Mouse (Mus musculus): ENCODE results near the gene Icam5. TPM values are rescaled to one million over a fixed set of nuclear protein-coding genes. Genes with fewer than 3 reads are reported as not detected.

The Icam5 gene
- total RNA-seq, 4 experiments from 2014 or later, result 194 to 206 (median 202) TPM

DNA sequence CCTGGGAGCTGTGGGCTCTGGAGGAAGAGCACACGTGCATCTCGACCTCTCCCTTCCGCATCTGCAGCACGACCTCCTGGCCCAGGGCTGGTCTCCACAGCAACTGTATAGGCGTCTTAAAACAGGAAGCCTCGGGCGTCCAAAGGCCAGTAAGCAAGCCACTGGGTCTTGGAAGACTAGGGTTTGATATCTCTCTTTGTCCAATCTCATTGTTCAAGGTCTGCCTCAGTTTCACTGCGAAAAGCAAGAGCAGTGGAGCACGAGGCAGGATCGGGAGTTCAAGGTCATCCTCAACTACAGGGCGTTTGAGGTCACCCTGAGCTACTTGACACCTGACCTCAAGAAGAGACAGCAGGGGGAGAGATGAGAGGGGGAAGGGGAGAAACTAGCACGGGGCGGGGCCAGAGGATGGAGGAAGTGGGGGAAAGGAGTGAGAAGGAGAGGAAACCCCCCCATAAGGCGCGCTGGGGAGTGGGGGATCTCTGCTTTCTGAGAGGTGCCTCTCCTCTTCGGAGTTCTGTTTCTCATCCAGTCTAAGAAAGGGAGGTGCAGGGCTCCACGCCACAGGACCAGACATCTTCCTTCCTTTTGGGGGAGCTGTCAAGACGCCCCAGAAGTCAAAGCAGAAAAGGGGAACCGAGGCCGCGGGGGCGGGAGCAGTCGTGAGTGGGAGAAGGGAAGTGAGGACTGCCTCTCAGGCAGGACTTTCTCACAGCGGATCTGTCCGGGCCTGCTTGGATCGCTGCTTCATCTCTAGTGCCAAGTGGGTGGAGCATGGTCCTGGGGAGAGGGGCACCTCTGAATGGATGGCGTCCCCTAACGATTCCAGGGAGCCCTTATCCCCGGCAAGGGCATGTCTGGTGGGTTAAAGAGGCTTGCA is 16.9 kb upstream of the Icam5 start:
- DNase-seq (ENCODE audit: low spot score in 2 of 2), result no peak

DNA sequence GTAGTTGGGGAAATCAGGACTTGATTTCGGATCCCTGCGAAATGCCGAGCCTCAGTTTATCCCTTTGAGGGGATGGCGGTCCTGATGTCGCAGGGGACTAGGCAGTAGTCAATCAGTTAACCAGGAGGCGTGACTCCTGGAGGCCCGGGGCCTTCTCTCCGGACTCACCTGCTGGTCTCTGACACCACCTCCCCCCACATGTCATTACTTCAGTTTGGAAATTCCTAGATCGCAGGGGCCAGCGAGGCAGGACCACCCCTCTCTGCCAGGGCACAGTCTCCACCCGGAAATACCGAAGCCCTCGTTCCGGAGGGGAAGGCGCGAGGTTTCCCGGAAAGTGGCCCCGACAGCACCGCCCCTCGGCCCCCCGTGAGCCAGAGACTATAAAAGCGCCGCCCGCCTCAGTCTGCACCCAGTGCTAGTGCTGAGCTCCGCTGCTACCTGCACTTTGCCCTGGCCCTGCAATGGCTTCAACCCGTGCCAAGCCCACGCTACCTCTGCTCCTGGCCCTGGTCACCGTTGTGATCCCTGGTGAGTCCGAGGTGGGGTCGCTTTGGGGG is 16.2 kb upstream of the Icam5 start, which contains the start of gene Icam1:
Gene Icam1 (plus strand): TSS at position 415 of the 560 bp plus-strand sequence.
- DNase-seq (ENCODE audit: low spot score in 2 of 2), result no peak

DNA sequence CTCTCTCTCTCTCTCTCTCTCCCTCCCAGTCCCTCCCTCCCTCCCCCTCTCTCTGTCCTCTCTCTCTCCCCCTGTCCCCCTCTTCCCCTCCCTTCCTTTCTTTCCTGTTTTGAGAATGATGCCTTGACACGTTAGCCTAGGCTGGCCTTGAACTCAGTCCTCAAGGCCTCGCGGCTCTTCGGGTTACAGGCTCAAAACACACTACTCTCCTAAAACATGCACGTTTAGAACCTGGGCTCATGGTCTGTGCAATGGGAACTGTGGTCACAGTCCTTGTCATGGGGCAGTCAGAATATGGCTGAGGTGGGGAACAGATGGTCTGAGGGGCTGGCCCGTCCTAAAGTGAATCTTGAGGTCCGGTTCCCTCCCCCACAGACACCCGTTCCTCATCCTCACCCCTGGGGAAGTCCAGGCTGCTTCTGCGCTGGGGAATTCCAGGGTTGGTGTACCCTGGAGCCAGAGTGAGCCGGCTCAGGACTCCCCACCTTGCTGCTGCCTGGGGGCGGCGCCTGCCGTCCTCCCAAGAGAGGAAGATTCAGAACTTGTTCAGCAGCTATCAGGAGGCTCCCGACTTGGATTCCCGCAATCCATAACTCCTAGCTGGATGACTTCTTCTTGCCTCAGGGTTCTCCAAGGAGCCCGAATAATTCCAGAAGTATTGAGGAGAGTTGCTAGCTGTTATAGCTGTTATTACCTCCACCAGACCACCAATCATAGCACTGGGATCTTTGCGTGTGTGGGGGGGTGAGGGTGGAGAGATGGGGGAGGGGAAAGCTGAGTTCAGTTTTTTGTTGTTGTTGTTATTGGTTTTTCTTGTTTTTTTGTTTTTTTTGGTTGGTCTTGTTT is 15.3 kb upstream of the Icam5 start:
- DNase-seq (ENCODE audit: low spot score in 2 of 2), result no peak

DNA sequence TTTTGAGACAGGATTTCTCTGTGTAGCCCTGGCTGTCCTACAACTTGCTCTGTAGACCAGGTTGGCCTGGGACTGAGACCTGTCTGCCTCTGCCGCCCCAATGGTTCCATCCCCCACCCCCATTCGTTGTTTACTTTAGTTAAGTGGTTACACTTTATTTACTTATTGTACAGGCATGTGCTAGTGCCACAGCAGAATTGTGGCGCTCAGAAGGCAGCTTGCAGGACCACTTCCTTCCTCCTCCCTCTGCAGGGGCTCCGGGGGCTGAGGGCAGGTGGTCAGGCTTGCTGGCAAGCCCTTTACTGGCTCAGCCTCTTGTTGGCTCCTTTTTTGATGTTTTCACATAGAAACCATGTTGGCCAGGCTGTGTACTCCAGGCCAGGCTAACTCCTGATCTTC is 14.7 kb upstream of the Icam5 start:
- DNase-seq (ENCODE audit: low spot score in 2 of 2), result no peak

DNA sequence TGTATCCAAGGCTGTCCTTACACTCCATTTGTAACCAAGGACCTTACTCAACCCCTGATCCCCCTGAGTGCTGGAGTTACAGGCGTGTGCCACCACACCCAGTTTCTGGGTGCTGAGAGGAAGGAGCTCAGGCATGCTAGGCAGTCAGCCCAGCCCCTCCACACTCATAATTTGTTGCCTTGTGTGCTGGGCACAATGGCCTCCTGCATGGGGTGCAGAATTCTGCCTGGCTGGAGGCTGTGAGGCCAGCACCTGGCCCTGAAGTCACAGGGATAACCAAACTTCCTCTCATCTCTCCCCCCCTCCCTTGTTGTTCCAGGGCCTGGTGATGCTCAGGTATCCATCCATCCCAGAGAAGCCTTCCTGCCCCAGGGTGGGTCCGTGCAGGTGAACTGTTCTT is 13.3 kb upstream of the Icam5 start:
- no peak for DNase-seq (ENCODE audit: low spot score in 2 of 2)

DNA sequence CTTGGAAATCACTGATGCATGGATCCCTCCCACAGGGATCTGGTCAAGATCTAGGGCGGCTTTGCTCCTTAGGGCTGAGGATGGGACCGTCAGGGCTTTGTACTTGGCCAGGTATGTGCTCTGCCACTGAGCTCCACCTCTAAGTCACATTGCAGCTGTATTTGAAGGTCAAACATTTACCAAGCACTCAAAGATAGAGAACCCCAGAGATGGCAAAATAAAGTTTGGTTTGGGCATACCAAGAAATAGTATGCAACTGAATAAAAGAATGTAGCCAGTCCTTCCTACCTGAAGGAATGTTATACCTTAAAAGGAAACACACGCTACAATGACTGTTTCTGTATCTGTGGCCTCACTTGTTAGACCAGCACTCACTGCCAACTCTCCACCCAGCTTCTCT is 10.5 kb upstream of the Icam5 start:
- DNase-seq (ENCODE audit: low spot score in 2 of 2), result no peak

DNA sequence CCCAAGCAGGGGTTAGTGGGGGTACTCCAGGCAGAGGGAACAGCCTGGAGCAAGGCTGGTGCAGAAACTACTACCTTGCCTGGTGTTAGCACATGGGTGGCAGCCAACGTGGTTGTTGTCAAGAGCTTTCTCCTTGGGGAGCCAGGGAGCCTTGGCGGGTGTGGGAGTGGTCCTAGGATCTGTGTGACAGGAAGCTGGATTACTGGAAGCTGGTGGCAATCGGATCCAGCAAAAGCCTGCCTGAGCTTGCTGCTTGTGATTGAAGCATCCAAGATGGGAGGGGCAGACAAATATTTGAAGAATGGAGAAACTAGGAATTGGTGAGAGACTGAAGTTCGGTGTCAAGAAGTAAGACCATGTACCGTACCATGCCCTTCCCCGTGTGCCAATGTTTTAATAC is 9.6 kb upstream of the Icam5 start:
- DNase-seq (ENCODE audit: low spot score in 2 of 2), result no peak

DNA sequence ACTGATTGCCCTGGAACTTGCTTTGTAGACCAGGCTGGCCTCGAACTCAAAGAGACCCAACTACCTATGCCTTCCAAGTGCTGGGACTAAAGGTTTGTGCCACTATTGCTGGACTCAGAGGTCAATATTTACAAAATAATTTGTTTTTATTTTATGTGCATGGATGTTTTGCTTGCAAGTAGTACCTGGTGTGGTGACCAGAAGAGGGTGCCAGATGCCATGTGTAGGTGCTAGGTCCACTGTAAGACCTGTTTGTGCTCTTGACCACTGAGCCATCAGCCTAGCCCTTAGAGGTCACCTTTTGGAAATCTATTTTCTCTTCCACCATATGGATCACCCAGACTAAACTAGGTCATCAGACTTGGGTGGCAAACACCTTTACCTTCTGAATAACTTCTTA is 9.1 kb upstream of the Icam5 start:
- DNase-seq (ENCODE audit: low spot score in 2 of 2), result no peak

DNA sequence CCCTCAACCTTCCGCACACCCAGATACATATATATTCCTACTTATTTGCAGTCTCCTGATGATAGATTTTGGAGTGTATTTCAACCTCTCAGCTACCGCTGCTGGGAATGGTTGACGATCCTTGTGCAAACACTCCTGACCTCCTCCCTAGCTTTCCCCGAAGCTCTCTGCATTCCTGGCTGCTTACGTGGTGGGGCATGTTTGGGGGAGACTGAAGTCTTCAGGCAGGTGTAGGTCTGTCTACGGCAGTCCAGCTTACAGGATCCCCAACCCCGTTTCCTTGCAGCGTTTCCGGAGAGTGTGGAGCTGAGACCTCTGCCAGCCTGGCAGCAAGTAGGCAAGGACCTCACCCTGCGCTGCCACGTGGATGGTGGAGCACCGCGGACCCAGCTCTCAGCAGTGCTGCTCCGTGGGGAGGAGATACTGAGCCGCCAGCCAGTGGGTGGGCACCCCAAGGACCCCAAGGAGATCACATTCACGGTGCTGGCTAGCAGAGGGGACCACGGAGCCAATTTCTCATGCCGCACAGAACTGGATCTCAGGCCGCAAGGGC is 6.5 kb upstream of the Icam5 start:
- DNase-seq (ENCODE audit: low spot score in 2 of 2), result no peak

DNA sequence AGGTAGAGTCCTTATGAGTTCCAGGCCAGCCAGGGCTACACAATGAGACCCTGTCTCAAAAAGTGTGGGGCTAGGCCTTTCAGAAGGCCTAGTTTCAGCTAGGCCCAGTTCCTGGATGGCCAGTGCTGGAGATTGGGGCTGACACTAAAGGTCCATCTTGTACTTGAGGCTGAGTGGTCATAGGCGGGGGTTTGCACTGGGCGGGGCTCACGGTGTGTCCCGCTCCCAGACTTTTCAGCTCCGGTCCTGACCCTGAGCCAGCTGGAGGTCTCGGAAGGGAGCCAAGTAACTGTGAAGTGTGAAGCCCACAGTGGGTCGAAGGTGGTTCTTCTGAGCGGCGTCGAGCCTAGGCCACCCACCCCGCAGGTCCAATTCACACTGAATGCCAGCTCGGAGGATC is 5.0 kb upstream of the Icam5 start:
- no peak for DNase-seq (ENCODE audit: low spot score in 2 of 2)

DNA sequence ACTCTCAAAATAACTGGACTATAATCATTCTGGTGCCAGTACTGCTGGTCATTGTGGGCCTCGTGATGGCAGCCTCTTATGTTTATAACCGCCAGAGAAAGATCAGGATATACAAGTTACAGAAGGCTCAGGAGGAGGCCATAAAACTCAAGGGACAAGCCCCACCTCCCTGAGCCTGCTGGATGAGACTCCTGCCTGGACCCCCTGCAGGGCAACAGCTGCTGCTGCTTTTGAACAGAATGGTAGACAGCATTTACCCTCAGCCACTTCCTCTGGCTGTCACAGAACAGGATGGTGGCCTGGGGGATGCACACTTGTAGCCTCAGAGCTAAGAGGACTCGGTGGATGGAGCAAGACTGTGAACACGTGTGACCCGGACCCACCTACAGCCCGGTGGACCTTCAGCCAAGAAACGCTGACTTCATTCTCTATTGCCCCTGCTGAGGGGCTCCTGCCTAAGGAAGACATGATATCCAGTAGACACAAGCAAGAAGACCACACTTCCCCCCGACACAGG is 4.0 kb upstream of the Icam5 start:
- DNase-seq (ENCODE audit: low spot score in 2 of 2), result no peak

DNA sequence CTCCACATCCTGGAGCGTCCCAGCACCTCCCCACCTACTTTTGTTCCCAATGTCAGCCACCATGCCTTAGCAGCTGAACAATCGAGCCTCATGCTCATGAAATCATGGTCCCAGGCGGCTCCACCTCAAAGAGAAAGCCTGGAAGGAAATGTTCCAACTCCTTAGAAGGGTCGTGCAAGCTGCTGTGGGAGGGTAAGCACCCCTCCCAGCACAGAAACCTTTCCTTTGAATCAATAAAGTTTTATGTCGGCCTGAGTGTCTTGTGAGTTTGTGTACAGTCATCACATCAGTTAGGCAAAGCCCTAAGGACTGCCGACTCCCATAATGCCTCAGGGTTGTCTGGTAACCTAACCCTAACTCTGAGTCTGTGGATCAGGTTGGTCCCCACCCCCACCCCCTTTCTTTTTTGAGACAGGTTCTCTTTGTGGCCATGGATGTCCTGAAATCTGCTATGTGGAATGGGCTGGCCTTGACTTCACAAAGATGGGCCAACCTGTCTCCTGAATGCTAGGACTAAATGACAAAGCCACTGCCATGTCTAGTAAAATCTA is 3.2 kb upstream of the Icam5 start:
- DNase-seq (ENCODE audit: low spot score in 2 of 2), result no peak

DNA sequence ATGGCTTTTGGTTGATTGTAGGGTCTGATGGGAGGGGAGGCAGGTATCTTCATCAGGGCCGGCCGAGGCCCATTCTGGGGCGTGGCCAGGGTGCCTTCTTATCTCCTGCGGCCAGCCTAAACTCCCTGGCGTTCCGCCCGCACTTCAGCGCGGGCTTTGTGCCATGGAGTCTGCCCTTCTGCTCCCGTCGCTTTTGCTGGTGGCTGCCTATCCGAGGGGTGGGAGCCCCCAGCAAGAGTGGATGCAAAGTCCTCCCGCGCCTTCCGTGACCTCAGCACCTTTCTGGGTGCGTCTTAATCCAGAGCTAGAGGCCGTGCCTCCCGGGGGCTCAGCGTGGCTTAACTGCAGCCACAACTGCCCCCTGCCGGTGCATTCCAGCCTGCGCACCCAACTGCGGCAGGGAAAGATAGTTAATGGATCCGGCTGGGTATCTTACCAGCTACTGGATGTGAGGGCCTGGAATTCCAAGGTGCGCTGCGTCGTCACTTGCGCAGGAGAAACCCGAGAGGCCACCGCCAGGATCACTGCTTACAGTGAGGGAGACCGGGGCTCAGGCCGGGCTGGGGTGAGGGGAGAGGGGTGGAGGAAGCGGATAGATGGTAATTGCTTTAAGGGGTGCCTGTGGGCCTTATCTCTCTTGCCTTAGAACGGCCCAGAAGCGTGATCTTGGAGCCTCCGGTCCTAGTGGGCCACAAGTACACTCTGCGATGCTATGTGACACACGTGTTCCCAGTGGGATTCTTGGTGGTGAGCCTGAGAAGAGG is 2.4 kb upstream of the Icam5 start, which contains the start of gene Icam4:
Gene Icam4 (plus strand): TSS at position 83 of the 764 bp plus-strand sequence.
- peak; percentile 56 to 67 for DNase-seq (ENCODE audit: low spot score in 2 of 2)

DNA sequence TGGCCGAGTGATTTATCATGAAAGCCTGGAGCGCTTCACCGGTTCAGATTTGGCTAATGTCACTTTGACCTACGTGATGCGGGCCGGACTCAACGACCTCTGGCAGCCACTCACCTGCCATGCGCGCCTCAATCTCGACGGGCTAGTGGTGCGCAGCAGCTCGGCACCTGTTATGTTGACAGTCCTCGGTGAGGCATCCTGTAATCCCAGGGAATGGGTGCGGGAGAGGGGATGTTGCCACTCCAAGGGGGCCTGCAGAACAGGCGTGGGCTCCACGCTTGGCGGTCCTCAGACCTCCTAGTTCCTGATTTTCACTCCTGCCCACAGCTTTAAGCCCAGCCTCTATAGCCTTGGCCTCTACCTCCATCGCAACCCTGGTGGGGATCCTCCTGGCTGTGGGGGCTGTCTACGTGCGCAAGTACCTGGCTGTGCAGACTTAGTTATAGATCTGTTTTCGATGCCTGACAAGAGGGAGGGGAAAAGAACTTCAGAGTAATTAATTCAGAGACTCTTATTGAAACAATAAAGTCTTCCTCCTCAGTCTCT is 1.7 kb upstream of the Icam5 start:
- DNase-seq (ENCODE audit: low spot score in 2 of 2), result no peak

DNA sequence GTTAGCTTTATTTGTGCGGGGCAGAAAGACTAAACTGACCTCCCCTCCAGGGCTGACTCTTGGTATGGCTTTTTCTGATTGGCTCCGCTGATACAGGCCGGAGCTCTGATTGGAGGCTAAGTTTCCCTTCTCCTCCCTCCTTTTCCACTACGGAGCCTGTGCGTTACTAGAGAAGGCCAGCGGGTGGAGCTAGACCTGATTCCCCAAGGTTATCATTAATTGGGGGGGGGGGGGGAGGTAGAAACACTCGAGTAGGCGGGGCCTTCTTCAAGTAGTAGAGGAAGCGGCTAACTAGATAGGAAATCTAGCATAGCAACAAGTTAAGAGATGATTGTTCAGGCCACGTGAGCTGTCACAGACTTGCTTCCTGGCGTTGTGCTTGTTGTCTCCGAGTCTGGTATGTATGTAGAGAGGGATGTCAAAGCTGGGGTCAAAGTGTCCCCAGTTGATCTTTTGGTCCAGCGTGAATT is 1.1 kb upstream of the Icam5 start:
- peak; percentile 64 to 76 for DNase-seq (ENCODE audit: low spot score in 2 of 2)

DNA sequence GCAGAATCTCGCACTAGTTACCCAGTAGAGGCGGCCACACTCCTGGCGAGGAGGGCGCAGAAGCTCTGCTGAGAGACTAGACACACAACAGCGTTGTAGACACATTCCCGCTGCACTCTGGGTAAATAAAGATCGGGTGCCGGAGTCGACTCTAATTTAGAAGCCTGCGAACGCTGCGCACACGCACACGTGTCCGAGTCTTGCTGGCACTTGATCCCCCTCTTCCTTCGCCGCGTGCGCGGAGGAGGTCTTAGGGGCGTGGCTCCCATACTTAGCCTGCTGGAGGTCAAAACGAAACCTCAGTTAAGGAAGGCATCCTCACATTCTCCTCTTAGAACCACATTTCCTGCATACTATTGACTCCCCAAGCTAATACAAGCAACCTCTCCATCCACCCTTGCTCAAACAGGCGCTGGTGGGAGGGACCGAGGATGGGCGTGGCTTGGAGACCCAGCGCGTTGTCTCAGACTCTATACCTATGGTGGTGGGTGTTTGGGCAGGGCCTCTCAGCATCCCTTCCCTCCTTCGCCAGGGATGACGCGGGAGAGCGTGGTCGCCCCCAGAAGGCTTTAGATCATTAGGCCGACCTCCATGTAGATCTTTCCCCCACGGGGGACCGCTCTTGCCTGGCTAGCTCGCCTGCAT is 500 bp upstream of the Icam5 start:
- DNase-seq (ENCODE audit: low spot score in 2 of 2), result peak; percentile 76 to 87

DNA sequence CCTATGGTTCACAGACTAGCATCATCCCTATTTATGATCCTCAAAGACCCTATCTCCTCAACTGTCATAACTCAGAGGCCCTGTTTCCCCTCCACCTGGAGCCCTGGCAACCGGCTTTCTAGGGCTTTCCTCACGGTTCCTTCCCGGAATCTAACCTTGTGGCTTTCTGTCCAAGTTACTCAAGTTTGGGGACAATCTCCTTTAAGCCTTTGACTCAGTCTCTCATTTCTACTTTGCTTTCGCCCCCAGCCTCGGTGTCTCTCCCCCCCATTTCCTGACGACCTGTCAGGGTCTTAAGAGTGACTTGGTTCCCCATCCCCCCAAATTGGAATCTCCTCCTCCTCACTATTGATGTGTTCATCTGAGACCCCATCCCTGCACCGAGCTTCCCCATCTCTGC is 618 bp downstream of the Icam5 start:
- DNase-seq (ENCODE audit: low spot score in 2 of 2), result no peak

DNA sequence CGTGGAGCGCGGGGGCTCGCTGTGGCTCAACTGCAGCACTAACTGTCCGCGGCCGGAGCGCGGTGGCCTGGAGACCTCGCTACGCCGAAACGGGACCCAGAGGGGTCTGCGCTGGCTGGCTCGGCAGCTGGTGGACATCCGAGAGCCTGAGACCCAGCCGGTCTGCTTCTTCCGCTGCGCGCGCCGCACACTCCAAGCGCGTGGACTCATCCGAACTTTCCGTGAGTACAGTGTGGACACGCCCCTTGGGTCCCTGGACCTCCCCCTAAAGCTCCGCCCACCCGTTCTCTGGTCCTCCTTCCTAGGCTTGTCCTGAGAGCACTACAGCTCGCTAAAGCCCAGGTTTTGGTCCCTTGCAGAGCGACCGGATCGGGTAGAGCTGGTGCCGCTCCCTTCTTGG is 1.3 kb downstream of the Icam5 start:
- peak; percentile 59 to 70 for DNase-seq (ENCODE audit: low spot score in 2 of 2)

DNA sequence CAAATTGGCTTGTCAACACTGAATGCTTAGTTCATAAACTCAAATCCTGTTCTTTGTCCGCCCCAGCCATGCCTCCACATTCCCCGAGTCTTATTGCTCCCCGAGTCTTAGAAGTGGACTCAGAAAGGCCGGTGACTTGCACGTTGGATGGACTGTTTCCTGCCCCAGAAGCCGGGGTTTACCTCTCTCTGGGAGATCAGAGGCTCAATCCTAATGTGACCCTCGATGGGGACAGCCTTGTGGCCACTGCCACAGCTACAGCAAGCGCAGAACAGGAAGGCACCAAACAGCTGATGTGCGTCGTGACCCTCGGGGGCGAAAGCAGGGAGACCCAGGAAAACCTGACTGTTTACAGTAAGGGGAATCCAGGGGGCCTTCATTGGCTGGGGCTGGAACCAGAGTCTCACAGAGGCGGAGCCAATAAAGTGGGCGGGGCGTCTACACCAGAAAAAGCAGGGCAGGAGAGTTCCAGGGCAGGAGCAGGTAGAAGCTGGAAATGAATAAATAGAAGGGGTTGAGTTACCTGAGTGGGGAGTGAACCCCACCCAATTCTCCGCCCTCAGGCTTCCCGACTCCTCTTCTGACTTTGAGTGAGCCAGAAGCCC is 2.7 kb downstream of the Icam5 start:
- DNase-seq (ENCODE audit: low spot score in 2 of 2), result no peak

Data from left cerebral cortex, adult 8-10 months (tissue).